Mouse (Mus musculus): ENCODE results near the gene Mypop.

The Mypop gene

DNA sequence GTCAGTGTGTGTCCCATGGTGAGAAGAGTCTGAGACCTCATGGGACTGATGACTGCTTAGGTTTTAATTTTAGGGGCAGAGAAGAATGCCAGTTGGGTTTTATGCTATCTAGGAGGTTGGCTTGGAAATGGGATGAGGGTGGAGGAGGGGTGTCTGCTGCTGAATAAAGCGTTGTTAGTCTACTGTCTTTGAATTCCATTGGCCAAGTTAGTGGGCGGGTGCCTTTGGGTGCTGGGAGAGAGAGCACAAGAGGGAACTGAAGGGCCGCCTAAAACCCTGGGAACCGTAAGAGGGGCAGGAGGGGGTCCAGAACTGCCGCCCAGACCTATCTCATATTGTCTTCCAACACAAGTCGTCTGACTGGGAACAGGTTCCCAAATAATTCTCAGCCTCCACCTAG is 2.3 kb upstream of the Mypop start:
- in situ Hi-C loops (cut with MboI; ENCODE audit: unreplicated experiment in 2 of 2): loop anchor here in 1 of 2 experiments (10.0 kb wide), 1 partner anchor 74 kb away; the partner anchor contains the start of gene Ccdc61

GRCm38 (mm10) chr7:18989995-18990394 is 1.1 kb upstream of the Mypop start:
- in situ Hi-C loops (cut with MboI; ENCODE audit: unreplicated experiment in 2 of 2): loop anchor here in 1 of 2 experiments (10.0 kb wide), 1 partner anchor 75 kb away; the partner anchor contains the start of gene Ccdc61

DNA sequence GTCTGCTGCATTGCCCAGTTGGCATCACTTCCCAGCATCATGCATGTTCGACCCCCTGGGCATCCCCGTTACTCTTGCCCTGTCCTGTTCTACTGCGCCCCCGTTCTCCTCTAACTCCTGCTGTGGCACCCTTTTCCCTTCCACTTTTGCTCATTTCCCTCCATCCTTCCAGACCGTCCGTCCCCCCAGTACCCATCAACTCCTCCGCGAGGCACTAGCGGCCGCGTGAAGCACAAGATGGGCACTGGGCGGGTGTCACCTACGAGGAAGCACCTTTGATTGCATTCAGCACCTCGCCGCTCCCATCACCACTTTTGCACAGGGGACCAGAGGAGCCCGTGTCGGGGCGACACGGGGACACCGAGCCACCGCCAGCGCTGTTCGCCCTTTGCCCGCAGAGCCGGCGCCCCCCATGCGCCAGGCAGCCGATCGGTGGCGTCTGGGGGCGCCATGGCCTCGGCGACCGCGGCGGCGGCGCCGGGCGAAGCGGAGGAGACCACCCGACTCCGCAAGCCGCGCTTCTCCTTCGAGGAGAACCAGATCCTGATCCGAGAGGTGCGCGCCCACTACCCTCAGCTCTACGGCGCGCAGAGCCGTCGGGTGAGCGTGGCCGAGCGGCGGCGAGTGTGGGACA is 732 bp downstream of the Mypop start:
- in situ Hi-C loops (cut with MboI; ENCODE audit: unreplicated experiment in 2 of 2): no loop called here

GRCm38 (mm10) chr7:18992294-18992675 is 1.2 kb downstream of the Mypop start:
- in situ Hi-C loops (cut with MboI; ENCODE audit: unreplicated experiment in 2 of 2): no loop called here

DNA sequence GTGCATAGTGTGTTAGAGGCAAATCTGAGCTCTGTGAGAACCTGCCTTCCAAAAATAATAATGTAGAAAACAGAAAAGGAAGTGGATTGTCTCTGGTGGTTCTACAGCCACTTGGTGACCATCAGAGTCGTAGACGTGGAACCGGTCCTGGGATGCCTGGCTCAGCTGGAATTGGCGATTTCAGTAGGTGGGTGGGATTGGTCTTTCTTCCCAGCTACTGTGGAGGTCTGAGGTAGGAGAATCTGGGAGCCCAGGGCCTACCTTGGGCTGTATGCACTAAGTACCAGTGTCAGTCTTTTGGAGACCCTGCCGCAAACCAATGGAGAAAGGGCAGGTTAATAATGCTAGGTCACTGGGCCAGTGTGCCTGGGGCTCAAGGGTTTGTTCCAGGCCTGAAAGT is 2.0 kb downstream of the Mypop start:
- in situ Hi-C loops (cut with MboI; ENCODE audit: unreplicated experiment in 2 of 2): no loop called here

GRCm38 (mm10) chr7:18998835-18999234 is 7.8 kb downstream of the Mypop start:
- in situ Hi-C loops (cut with MboI; ENCODE audit: unreplicated experiment in 2 of 2): no loop called here

DNA sequence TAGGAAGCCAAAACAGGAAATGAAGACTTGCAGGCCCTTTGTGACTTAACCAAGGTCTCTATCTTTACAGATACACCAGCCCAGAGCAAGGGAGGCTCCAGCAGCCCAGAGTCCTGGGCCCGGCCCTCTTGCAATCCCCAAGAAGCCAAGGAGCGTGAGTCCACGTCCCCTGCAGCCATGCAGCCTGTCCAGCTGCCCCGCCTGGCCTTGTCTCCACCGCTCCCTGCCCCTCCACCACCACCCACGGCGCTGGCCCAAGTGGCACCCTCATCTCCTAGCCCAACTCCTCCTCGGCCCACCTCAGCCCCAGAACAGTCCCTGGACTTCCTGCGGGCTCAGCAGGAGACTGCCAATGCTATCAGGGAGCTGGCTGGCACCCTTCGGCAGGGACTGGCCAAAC is 9.4 kb downstream of the Mypop start:
- in situ Hi-C loops (cut with MboI; ENCODE audit: unreplicated experiment in 2 of 2): no loop called here

GRCm38 (mm10) chr7:19001066-19001806 is 10.2 kb downstream of the Mypop start:
- in situ Hi-C loops (cut with MboI; ENCODE audit: unreplicated experiment in 2 of 2): no loop called here

DNA sequence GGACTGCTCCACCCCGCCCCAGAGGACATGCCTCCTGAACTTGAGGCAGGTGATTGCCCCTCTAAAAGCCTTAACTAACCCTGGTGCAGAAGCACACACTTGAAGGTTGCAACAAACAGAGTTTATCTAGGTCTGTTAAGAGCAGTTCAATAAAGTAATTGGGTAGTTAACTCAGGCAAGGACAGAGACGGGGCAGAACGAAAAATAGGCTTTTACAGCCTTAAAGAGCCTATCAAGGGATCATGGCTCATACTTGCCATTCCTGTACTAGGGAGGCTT is 10.7 kb downstream of the Mypop start:
- in situ Hi-C loops (cut with MboI; ENCODE audit: unreplicated experiment in 2 of 2): no loop called here

- in situ Hi-C loops (cut with MboI; ENCODE audit: unreplicated experiment in 2 of 2): no loop called here
Measured at GRCm38 (mm10) chr7:19002115-19002514, 11.1 kb downstream of the Mypop start.

GRCm38 (mm10) chr7:19002848-19003498 is 11.9 kb downstream of the Mypop start:
- in situ Hi-C loops (cut with MboI; ENCODE audit: unreplicated experiment in 2 of 2): no loop called here

DNA sequence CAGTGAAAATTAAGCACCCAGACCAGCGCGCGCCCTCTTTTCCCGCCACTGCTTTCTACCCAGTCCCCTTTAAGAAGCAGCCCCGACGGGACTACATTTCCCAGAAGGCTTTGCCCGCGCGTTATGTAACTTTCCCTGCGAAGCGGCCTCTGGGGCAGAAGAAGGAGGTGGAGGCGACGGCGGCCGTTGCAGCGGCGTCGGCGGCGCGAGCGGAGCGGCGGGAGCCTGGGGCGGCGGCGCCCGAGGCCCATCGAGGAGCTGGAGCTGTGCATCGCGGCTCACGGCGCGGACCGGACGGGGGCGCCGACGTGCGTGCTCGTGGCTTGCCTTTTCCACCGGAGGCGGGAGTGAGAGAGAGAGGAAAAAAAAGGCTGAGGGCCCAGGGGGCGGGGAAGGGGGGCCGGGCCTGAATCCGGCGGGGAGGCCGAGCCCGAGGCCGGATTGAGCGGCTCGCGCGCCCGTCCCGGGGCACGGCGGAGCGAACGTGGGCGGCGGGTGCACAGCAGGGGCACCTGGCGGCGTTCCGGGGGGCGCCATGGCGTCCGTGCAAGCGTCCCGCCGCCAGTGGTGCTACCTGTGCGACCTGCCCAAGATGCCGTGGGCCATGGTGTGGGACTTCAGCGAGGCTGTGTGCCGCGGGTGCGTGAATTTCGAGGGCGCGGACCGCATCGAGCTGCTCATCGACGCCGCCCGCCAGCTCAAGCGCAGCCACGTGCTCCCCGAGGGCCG is 13.0 kb downstream of the Mypop start, which contains the start of gene Irf2bp1:
Gene Irf2bp1 (plus strand): TSS at position 143 of the 729 bp plus-strand sequence.
- in situ Hi-C loops (cut with MboI; ENCODE audit: unreplicated experiment in 2 of 2): no loop called here

GRCm38 (mm10) chr7:19004631-19005079 is 13.6 kb downstream of the Mypop start:
- in situ Hi-C loops (cut with MboI; ENCODE audit: unreplicated experiment in 2 of 2): loop anchor here in 1 of 2 experiments (5.0 kb wide), 1 partner anchor 88 kb away; the partner anchor contains the start of gene Six5

DNA sequence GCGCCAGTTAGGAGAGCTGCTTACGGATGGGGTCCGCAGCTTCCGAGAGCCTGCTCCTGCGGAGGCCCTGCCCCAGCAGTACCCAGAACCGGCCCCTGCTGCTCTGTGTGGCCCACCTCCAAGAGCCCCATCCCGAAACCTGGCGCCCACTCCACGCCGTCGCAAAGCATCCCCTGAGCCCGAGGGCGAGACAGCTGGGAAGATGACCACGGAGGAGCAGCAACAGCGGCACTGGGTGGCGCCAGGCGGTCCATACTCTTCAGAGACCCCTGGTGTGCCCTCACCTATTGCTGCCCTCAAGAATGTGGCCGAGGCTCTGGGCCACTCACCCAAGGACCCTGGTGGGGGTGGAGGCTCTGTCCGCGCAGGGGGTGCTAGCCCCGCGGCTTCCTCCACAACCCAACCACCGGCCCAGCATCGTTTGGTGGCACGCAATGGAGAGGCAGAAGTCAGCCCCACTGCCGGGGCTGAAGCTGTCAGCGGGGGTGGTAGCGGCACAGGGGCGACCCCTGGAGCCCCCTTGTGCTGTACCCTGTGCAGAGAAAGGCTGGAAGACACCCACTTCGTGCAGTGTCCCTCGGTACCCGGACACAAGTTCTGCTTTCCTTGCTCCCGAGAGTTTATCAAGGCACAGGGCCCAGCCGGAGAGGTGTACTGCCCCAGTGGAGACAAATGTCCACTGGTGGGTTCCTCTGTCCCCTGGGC is 14.5 kb downstream of the Mypop start:
- in situ Hi-C loops (cut with MboI; ENCODE audit: unreplicated experiment in 2 of 2): loop anchor here in 1 of 2 experiments (5.0 kb wide), 1 partner anchor 87 kb away; the partner anchor contains the start of gene Six5

GRCm38 (mm10) chr7:19006476-19006875 is 15.4 kb downstream of the Mypop start:
- in situ Hi-C loops (cut with MboI; ENCODE audit: unreplicated experiment in 2 of 2): loop anchor here in 1 of 2 experiments (5.0 kb wide), 1 partner anchor 86 kb away; the partner anchor contains the start of gene Six5

DNA sequence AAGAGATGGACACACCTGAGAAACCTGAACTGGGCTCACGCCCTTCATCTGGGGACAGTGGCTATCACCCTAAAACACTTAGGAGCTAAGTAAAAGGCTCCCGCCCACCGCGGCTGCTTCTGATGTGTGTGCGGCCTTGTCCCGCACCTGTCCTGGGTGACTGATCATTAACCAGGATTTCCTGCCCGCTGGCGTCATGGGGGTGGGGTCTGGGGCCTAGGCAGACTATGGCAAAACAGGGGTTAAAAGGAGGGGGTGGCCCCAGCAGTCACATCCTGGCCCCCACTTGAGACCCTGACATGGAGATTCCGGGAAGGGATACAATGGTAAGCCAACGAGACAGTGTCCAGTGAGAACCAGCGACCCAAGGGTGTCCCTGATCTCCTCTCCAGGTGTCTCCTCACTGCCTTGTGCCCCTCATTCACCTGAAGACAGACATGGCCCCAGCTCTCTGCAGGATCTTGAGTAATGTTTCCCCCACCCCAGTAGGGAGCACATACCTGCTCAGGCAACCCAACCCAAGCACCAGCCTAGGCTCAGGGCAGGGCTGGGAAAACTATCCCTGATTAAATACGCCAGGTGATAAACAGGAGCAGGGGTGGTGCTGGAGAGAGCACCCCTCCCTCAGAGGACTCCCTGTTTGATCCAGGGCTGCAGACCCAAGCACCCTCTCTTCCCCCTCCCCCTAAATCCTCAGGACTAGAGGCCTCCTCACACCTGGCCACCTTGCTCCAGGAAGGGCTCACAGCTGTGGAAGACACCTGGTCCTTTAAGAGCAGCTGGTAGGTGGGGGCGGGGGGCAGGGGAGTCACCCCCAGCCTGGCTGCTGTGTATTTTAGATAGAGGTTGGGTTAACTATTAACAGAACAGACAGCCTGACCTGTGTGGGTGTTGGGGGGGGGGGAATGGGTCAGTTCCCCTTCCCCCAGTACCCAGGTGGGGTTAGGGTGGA is 16.3 kb downstream of the Mypop start:
- in situ Hi-C loops (cut with MboI; ENCODE audit: unreplicated experiment in 2 of 2): loop anchor here in 1 of 2 experiments (5.0 kb wide), 1 partner anchor 85 kb away; the partner anchor contains the start of gene Six5

DNA sequence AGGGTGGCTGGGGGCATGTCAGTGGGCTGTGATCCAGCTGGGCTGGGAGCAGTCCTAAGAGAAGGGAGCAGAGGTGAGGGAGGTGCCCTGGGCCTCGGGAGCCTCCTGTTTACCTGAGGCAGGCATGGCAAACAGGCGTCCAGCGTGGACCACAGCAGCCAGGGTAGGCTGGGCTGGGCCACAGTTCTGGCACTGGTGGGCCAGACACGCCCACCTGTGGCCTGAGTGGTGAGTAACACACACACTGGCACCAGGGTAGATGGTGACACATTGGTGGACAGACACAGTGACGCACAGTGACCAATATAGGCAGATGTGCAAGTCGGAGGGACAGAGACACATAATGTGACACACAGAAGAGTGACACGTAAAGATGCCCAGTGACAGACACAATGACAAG is 19.5 kb downstream of the Mypop start:
- in situ Hi-C loops (cut with MboI; ENCODE audit: unreplicated experiment in 2 of 2): no loop called here

GRCm38 (mm10) chr7:19012025-19012621 is 21.1 kb downstream of the Mypop start:
- in situ Hi-C loops (cut with MboI; ENCODE audit: unreplicated experiment in 2 of 2): no loop called here

Data from v-Abl transformed pro-B cells (cell line).